ENCODE assay signal across 7 mouse cellular contexts in the genomic region with DNA sequence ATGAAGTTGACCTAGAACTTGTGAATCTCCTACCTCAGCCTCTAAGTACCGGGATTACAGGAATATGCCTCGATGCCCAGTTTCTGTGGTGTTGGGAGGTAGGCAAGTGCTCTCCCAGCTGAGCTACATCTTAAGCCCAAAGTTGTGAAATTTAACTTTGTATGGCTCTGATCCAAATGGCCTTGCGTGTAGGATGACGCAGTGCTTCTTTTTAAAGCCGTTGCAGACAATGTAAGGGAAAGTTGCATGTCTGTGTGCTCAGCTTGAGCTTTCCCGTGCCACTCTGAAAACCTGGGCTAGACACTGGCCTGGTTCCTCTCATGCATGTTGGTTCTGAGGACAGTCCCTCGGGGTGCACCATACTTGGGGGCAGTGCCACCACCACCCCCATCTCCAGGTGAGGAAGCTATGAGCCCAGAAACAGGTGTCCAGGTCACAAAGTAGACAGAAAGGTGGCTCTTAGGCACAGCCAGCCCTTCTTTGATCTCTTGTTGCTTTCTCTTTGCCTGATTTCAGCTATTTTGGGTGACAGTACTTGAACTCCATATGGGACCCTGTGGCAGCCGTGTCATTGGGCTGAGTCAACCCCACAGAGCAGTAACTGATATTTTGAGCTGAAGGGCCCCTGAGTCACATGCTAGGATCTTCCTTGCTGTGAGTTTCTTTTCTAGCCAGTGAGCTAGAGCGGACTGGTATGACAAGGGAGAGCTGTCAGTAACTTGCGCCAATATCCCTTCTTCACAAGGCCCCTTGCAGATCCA. TPM values are rescaled to one million over a fixed set of nuclear protein-coding genes. Genes with fewer than 3 reads are reported as not detected.
DNase-seq lines count a peak whose midpoint lies in the region; ATAC-seq and TF ChIP-seq lines count a peak whose summit lies in the region.

No protein-coding gene starts in this region.

- no peak overlapping the region for H3K9ac ChIP-seq in hindbrain, postnatal 0 days (replicated peaks; ENCODE audit: low read length)
- no peak overlapping the region; the same call in 1 of the 2 replicates for H3K9ac ChIP-seq in midbrain, embryonic 16.5 days (ENCODE audit: low read depth, low read length)

- ATAC-seq in megakaryocyte, adult 5-6 weeks (ENCODE audit: poor library complexity, severe bottlenecking): no peak
- ATAC-seq in hindbrain, postnatal 0 days: peak; percentile 0; the same call in 1 of the 2 replicates
- no peak for ATAC-seq in midbrain, embryonic 16.5 days

- no peak for TF ChIP-seq POLR2A in bone marrow macrophage, adult 2 months (IDR thresholded peaks at IDR 0.05; ENCODE audit: borderline replicate concordance, low read depth, low read length)

- no peak for TF ChIP-seq CTCF in bone marrow macrophage, adult 2 months (IDR thresholded peaks at IDR 0.05; ENCODE audit: low read depth, low read length)
- no peak for TF ChIP-seq CTCF in hindbrain, postnatal 0 days (IDR thresholded peaks at IDR 0.05; ENCODE audit: low read depth)

- H3K4me3 ChIP-seq in megakaryocyte, embryonic 14.5 days (replicated peaks): peak overlapping the region; percentile 90
- H3K4me3 ChIP-seq in bone marrow macrophage, adult 2 months (ENCODE audit: insufficient read depth, low read length): peak overlapping the region; percentile 51
- H3K4me3 ChIP-seq in hindbrain, postnatal 0 days (ENCODE audit: low read length): no peak overlapping the region
- H3K4me3 ChIP-seq in midbrain, embryonic 16.5 days (ENCODE audit: low read depth, low read length): no peak overlapping the region

- H3K4me1 ChIP-seq in megakaryocyte, embryonic 14.5 days: peaks cover 100% of the 10 kb centered on the region
- peaks cover 53% of the 10 kb centered on the region for H3K4me1 ChIP-seq in bone marrow macrophage, adult 2 months (ENCODE audit: control insufficient read depth, insufficient read depth, low read length)
- H3K4me1 ChIP-seq in hindbrain, postnatal 0 days (ENCODE audit: insufficient read depth, low read length): peaks cover 52% of the 10 kb centered on the region
- peaks cover 38% of the 10 kb centered on the region for H3K4me1 ChIP-seq in midbrain, embryonic 16.5 days (ENCODE audit: control insufficient read depth, insufficient read depth, low read length)

- peak overlapping the region; percentile 72 for H3K27ac ChIP-seq in bone marrow macrophage, adult 2 months (ENCODE audit: insufficient read depth, low read depth, low read length)
- peak overlapping the region; percentile 81 for H3K27ac ChIP-seq in hindbrain, postnatal 0 days
- H3K27ac ChIP-seq in midbrain, embryonic 16.5 days (ENCODE audit: low read length): peak overlapping the region; percentile 72

- no peaks in the 10 kb centered on the region for H3K27me3 ChIP-seq in megakaryocyte, embryonic 14.5 days (replicated peaks)
- no peaks in the 10 kb centered on the region for H3K27me3 ChIP-seq in hindbrain, postnatal 0 days (ENCODE audit: insufficient read depth, low read length)
- no peaks in the 10 kb centered on the region for H3K27me3 ChIP-seq in midbrain, embryonic 16.5 days (ENCODE audit: control insufficient read depth, insufficient read depth, low read depth, low read length)

- intact Hi-C loops in left cerebral cortex, postnatal 4 days (cut with DNase I): no loop called here

- peaks cover 61% of the 10 kb centered on the region for H3K36me3 ChIP-seq in megakaryocyte, embryonic 14.5 days (replicated peaks; ENCODE audit: low read length)
- no peaks in the 10 kb centered on the region for H3K36me3 ChIP-seq in hindbrain, postnatal 0 days (ENCODE audit: insufficient read depth, low read length)
- no peaks in the 10 kb centered on the region for H3K36me3 ChIP-seq in midbrain, embryonic 16.5 days (ENCODE audit: control insufficient read depth, insufficient read depth, low read length)

- no peaks in the 10 kb centered on the region for H3K9me3 ChIP-seq in megakaryocyte, embryonic 14.5 days
- H3K9me3 ChIP-seq in hindbrain, postnatal 0 days (ENCODE audit: low read length): no peaks in the 10 kb centered on the region
- H3K9me3 ChIP-seq in midbrain, embryonic 16.5 days (replicated peaks; ENCODE audit: control insufficient read depth, low read length, poor library complexity, severe bottlenecking): no peaks in the 10 kb centered on the region

- 65% methylated on average over 10 of the region's 10 CpGs for WGBS in hindbrain, postnatal 0 days
- 77% methylated on average over 10 of the region's 10 CpGs for WGBS in midbrain, embryonic 16.5 days

- H3K4me2 ChIP-seq in hindbrain, postnatal 0 days (ENCODE audit: low read depth, low read length): peak overlapping the region; percentile 25; the same call in 1 of the 2 replicates
- H3K4me2 ChIP-seq in midbrain, embryonic 16.5 days (ENCODE audit: low read length): no peak overlapping the region; the same call in 1 of the 2 replicates

- no peak for DNase-seq in hindbrain, postnatal 0 days (ENCODE audit: low spot score)
- no peak for DNase-seq in layer of hippocampus, adult 8-10 months (ENCODE audit: low spot score in 2 of 2)
- DNase-seq in left cerebral cortex, postnatal 4 days: no peak

RNA-seq across cellular contexts. Expression of a gene that starts 6.0 kb away (rescaled TPM):
- 99.5 and 105 TPM in 2 replicates for polyA plus RNA-seq in megakaryocyte, embryonic 14.5 days (2012; ENCODE audit: insufficient read depth, low replicate concordance)
- 20.8 and 21.4 TPM in 2 replicates for total RNA-seq in megakaryocyte, adult 5-6 weeks (2015)
- total RNA-seq in megakaryocyte, adult 5-6 weeks (2017): 22.5 and 32.8 TPM in 2 replicates
- polyA plus RNA-seq in bone marrow macrophage, adult 2 months (2012; ENCODE audit: insufficient read depth, insufficient read length, missing spikeins): 25.5 and 26.5 TPM in 2 replicates
- 19.9 and 23.3 TPM in 2 replicates for total RNA-seq in hindbrain, postnatal 0 days (2014; rRNA removed)
- 17.6 and 19.7 TPM in 2 replicates for polyA plus RNA-seq in hindbrain, postnatal 0 days (2015; fragmentation: Nextera tagmentation; extraction: Ambion mirVana)
- polyA plus RNA-seq in midbrain, embryonic 16.5 days (2015; fragmentation: Nextera tagmentation; extraction: Ambion mirVana): 27.1 and 31.1 TPM in 2 replicates
- 10 to 100 TPM; 25.4 to 36.5 (median 31.1) TPM for total RNA-seq in layer of hippocampus, adult 8-10 months (2022)
- 10 to 100 TPM; 23.7 to 25.0 TPM for total RNA-seq in left cerebral cortex, postnatal 4 days (2021)

RNA-seq across cellular contexts. Expression of a gene that starts 13.4 kb away (rescaled TPM):
- 9.2 and 19.0 TPM in 2 replicates for polyA plus RNA-seq in megakaryocyte, embryonic 14.5 days (2012; ENCODE audit: insufficient read depth, low replicate concordance)
- 47.3 and 54.9 TPM in 2 replicates for total RNA-seq in megakaryocyte, adult 5-6 weeks (2015)
- 19.3 and 21.7 TPM in 2 replicates for total RNA-seq in megakaryocyte, adult 5-6 weeks (2017)
- 37.9 and 38.6 TPM in 2 replicates for polyA plus RNA-seq in bone marrow macrophage, adult 2 months (2012; ENCODE audit: insufficient read depth, insufficient read length, missing spikeins)
- total RNA-seq in hindbrain, postnatal 0 days (2014; rRNA removed): 25.1 and 54.7 TPM in 2 replicates
- polyA plus RNA-seq in hindbrain, postnatal 0 days (2015; fragmentation: Nextera tagmentation; extraction: Ambion mirVana): 42.8 and 42.9 TPM in 2 replicates
- 55.1 and 63.5 TPM in 2 replicates for polyA plus RNA-seq in midbrain, embryonic 16.5 days (2015; fragmentation: Nextera tagmentation; extraction: Ambion mirVana)
- 10 to 100 TPM; 14.3 to 17.5 (median 16.1) TPM for total RNA-seq in layer of hippocampus, adult 8-10 months (2022)
- total RNA-seq in left cerebral cortex, postnatal 4 days (2021): 10 to 100 TPM; 23.9 to 25.3 TPM

RNA-seq across cellular contexts. Expression of a gene that starts 37.8 kb away (rescaled TPM):
- polyA plus RNA-seq in megakaryocyte, embryonic 14.5 days (2012; ENCODE audit: insufficient read depth, low replicate concordance): 18.4 and 56.4 TPM in 2 replicates
- total RNA-seq in megakaryocyte, adult 5-6 weeks (2015): 0.82 and 1.1 TPM in 2 replicates
- total RNA-seq in megakaryocyte, adult 5-6 weeks (2017): 0.24 and 1.3 TPM in 2 replicates
- 20.7 and 23.1 TPM in 2 replicates for polyA plus RNA-seq in bone marrow macrophage, adult 2 months (2012; ENCODE audit: insufficient read depth, insufficient read length, missing spikeins)
- 24.9 and 25.6 TPM in 2 replicates for total RNA-seq in hindbrain, postnatal 0 days (2014; rRNA removed)
- 11.6 and 12.3 TPM in 2 replicates for polyA plus RNA-seq in hindbrain, postnatal 0 days (2015; fragmentation: Nextera tagmentation; extraction: Ambion mirVana)
- 7.9 and 10.0 TPM in 2 replicates for polyA plus RNA-seq in midbrain, embryonic 16.5 days (2015; fragmentation: Nextera tagmentation; extraction: Ambion mirVana)
- total RNA-seq in layer of hippocampus, adult 8-10 months (2022): 1 to 10 TPM; 2.5 to 4.8 (median 3.3) TPM
- 1 to 10 TPM; 6.3 to 7.2 TPM for total RNA-seq in left cerebral cortex, postnatal 4 days (2021)

RNA-seq across cellular contexts. Expression of a gene that starts 51.4 kb away (rescaled TPM):
- polyA plus RNA-seq in megakaryocyte, embryonic 14.5 days (2012; ENCODE audit: insufficient read depth, low replicate concordance): not detected in 2 replicates
- total RNA-seq in megakaryocyte, adult 5-6 weeks (2015): 0.75 and 0.83 TPM in 2 replicates
- 4.0 and 5.7 TPM in 2 replicates for total RNA-seq in megakaryocyte, adult 5-6 weeks (2017)
- 3.7 and 6.2 TPM in 2 replicates for polyA plus RNA-seq in bone marrow macrophage, adult 2 months (2012; ENCODE audit: insufficient read depth, insufficient read length, missing spikeins)
- 12.7 and 20.2 TPM in 2 replicates for total RNA-seq in hindbrain, postnatal 0 days (2014; rRNA removed)
- 43.4 and 46.6 TPM in 2 replicates for polyA plus RNA-seq in hindbrain, postnatal 0 days (2015; fragmentation: Nextera tagmentation; extraction: Ambion mirVana)
- polyA plus RNA-seq in midbrain, embryonic 16.5 days (2015; fragmentation: Nextera tagmentation; extraction: Ambion mirVana): 40.0 and 48.5 TPM in 2 replicates
- 10 to 100 TPM; 45.2 to 63.6 (median 50.8) TPM for total RNA-seq in layer of hippocampus, adult 8-10 months (2022)
- 10 to 100 TPM; 35.3 to 37.9 TPM for total RNA-seq in left cerebral cortex, postnatal 4 days (2021)

RNA-seq across cellular contexts. Expression of a gene that starts 53.5 kb away (rescaled TPM):
- polyA plus RNA-seq in megakaryocyte, embryonic 14.5 days (2012; ENCODE audit: insufficient read depth, low replicate concordance): 0.16 and 1.2 TPM in 2 replicates
- total RNA-seq in megakaryocyte, adult 5-6 weeks (2015): not detected in 2 replicates
- total RNA-seq in megakaryocyte, adult 5-6 weeks (2017): 0.12 TPM in 1 of 2 replicates, not detected in the other
- polyA plus RNA-seq in bone marrow macrophage, adult 2 months (2012; ENCODE audit: insufficient read depth, insufficient read length, missing spikeins): 1.3 and 2.0 TPM in 2 replicates
- total RNA-seq in hindbrain, postnatal 0 days (2014; rRNA removed): 0.63 and 1.2 TPM in 2 replicates
- polyA plus RNA-seq in hindbrain, postnatal 0 days (2015; fragmentation: Nextera tagmentation; extraction: Ambion mirVana): 2.2 and 2.6 TPM in 2 replicates
- polyA plus RNA-seq in midbrain, embryonic 16.5 days (2015; fragmentation: Nextera tagmentation; extraction: Ambion mirVana): 1.4 and 1.8 TPM in 2 replicates
- total RNA-seq in layer of hippocampus, adult 8-10 months (2022): 1 to 10 TPM in 3 of 4 experiments, under 1 TPM in 1; 0.68 to 1.3 (median 1.1) TPM
- 1 to 10 TPM in 1 of 2 experiments, under 1 TPM in 1; 0.58 to 1.3 TPM for total RNA-seq in left cerebral cortex, postnatal 4 days (2021)

Comparison
In these comparisons a context has a peak if more than half of its experiments do, and no peak if none do; other contexts are left out.
1. H3K4me3 ChIP-seq: peak in megakaryocyte, embryonic 14.5 days (single experiment) and bone marrow macrophage, adult 2 months (single experiment); none in hindbrain, postnatal 0 days (single experiment) and midbrain, embryonic 16.5 days (single experiment).
2. Peak in every context shown above with its lines, with median percentiles within 50 percentile points of each other: H3K27ac ChIP-seq.